ENCODE assay signal across 14 mouse cellular contexts in genomic region chr15:68801763-68802162, GRCm38 (mm10).
DNase-seq lines count a peak whose midpoint lies in the region.
"Had no signal": no experiment of that assay in that cellular context is flagged by ENCODE, and none has a peak within 500 bp of the region (broad histone marks: within the 10 kb centered on the region; RNA-seq: fewer than 3 reads in every experiment).

No protein-coding gene starts in this region.

- DNase-seq in layer of hippocampus, adult 11-12 months (ENCODE audit: low spot score) = peak; percentile 9
- DNase-seq in layer of hippocampus, postnatal 36 days = no peak
- DNase-seq in right cerebral cortex, adult 18-20 months = peak; percentile 33
- no peak for DNase-seq in right cerebral cortex, postnatal 14 days
- DNase-seq in left cerebral cortex, postnatal 36 days (ENCODE audit: low spot score in 2 of 2) = peak; percentile 14 to 39
- no peak for DNase-seq in kidney, adult 9 months
- DNase-seq: adrenal gland, adult 2 months; adrenal gland, postnatal 25 days; cerebellum, adult 2 months; cerebellum, postnatal 10 days; gastrocnemius, adult 2 months; gastrocnemius, postnatal 25 days; heart, postnatal 10 days; heart, postnatal 4 days had no signal

- intact Hi-C loops in left cerebral cortex, postnatal 36 days (cut with DNase I) = loop anchor here (10.0 kb wide), 1 partner anchor 367 kb away; no protein-coding TSS in a partner anchor

Comparison
In these comparisons a context has a peak if more than half of its experiments do, and no peak if none do; other contexts are left out.
1. DNase-seq: peak in layer of hippocampus, adult 11-12 months (single experiment), right cerebral cortex, adult 18-20 months (single experiment) and left cerebral cortex, postnatal 36 days (2 of 2); none in layer of hippocampus, postnatal 36 days (0 of 2), right cerebral cortex, postnatal 14 days (single experiment) and kidney, adult 9 months (single experiment).